Mouse (Mus musculus): ENCODE results near the gene Rfx8. TPM values are rescaled to one million over a fixed set of nuclear protein-coding genes. Genes with fewer than 3 reads are reported as not detected.
A peak's percentile ranks its signal among the peaks of the same experiment; 100 is the strongest.

Gene Rfx8
- polyA plus RNA-seq, 1 experiment from 2014 or later, result 0.26 TPM

DNA sequence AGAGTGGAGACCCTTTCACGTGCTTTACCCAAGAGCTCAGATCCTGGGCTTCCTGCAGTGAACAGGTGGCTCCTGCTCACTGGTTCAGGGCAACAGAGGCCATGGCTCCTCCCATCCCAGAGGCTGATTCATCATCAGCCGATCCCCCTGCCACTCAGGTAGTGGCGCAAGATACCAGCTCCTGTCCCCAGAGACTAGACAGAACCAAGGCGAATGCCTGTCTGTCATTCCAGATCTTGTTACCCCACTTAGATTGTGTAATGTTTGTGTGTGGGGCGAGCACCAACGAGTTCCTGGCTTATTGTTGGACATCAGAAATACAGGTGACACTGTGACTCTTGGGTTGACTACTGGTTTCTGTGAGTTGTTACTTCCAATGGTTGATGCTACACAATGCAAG lies 9.1 kb upstream of the Rfx8 start:
- WGBS, result 74% methylated on average over 6 of the region's 6 CpGs
- H3K27ac ChIP-seq (ENCODE audit: low read length), result no peak overlapping the region
- no peaks in the 10 kb centered on the region for H3K27me3 ChIP-seq (ENCODE audit: control insufficient read depth, insufficient read depth, low read length)
- no peak overlapping the region for H3K4me2 ChIP-seq (ENCODE audit: low read depth, low read length)
- peaks cover 5% of the 10 kb centered on the region; the same call in 1 of the 2 replicates for H3K4me1 ChIP-seq (ENCODE audit: control insufficient read depth, insufficient read depth, low read length)
- no peak for ATAC-seq (ENCODE audit: insufficient read depth, low FRiP score)
- H3K9me3 ChIP-seq (replicated peaks; ENCODE audit: control insufficient read depth, low read length), result no peaks in the 10 kb centered on the region
- H3K36me3 ChIP-seq (ENCODE audit: control insufficient read depth, insufficient read depth, low read length), result no peaks in the 10 kb centered on the region
- no peak overlapping the region for H3K9ac ChIP-seq (ENCODE audit: low read length)
- H3K4me3 ChIP-seq (replicated peaks; ENCODE audit: low read length), result no peak overlapping the region

DNA sequence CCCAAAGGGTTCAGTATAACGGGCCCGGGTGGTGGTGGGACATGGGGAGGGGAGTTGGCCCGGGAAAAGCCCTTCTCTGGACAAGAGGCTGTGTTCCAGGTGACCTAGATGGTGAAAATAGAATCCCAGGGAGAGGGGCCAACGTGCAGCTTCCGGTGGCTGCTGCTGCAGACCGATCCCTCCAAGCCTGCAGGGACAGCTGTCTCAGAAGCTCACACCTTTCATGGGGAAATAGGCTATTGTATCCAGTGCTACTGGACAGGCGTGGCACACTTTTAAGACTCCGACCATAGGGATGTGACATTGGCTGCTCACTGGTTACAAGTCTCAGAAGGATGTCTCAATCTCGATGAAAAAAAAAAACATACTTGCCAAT lies 542 bp upstream of the Rfx8 start:
- H3K27me3 ChIP-seq (ENCODE audit: control insufficient read depth, insufficient read depth, low read length), result no peaks in the 10 kb centered on the region
- H3K9ac ChIP-seq (ENCODE audit: low read length), result peak overlapping the region; percentile 75; the same call in 1 of the 2 replicates
- no peaks in the 10 kb centered on the region for H3K9me3 ChIP-seq (replicated peaks; ENCODE audit: control insufficient read depth, low read length)
- H3K36me3 ChIP-seq (ENCODE audit: control insufficient read depth, insufficient read depth, low read length), result no peaks in the 10 kb centered on the region
- no peak overlapping the region for H3K27ac ChIP-seq (ENCODE audit: low read length)
- peak overlapping the region; percentile 59 for H3K4me3 ChIP-seq (replicated peaks; ENCODE audit: low read length)
- H3K4me1 ChIP-seq (ENCODE audit: control insufficient read depth, insufficient read depth, low read length), result peaks cover 7% of the 10 kb centered on the region
- H3K4me2 ChIP-seq (ENCODE audit: low read depth, low read length), result peak overlapping the region; percentile 96
- ATAC-seq (ENCODE audit: insufficient read depth, low FRiP score), result no peak; the same call in 1 of the 2 replicates
- 18% methylated on average over 9 of the region's 9 CpGs for WGBS

DNA sequence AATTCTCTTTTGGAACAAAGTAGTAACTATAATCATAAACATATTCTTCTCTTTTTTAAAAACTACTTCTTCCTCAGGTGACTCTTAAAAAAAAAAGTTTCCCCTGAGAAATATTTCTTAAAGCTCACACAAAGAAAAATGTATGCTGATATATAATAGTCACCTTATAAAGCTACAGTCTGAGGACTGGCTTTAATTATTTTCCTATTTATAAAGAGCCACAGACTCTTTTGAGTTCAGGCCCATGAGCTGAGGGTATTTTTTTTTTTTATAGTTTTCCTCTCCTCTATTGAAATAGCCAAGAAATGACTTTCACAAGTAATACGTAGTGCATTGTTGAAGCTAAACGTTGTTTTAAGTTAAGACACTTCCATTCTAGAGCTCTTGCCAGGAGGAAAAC lies 611 bp downstream of the Rfx8 start:
- Histone ChIP-seq H3K4me2 (ENCODE audit: low read depth, low read length) (peak overlapping the region; percentile 96), H3K4me1 (ENCODE audit: control insufficient read depth, insufficient read depth, low read length) (peaks cover 7% of the 10 kb centered on the region), H3K27me3 (ENCODE audit: control insufficient read depth, insufficient read depth, low read length) (no peaks in the 10 kb centered on the region), H3K27ac (ENCODE audit: low read length) (no peak overlapping the region), H3K4me3 (replicated peaks; ENCODE audit: low read length) (peak overlapping the region; percentile 59; the same call in 1 of the 2 replicates), H3K9ac (ENCODE audit: low read length) (no peak overlapping the region), H3K36me3 (ENCODE audit: control insufficient read depth, insufficient read depth, low read length) (no peaks in the 10 kb centered on the region), H3K9me3 (replicated peaks; ENCODE audit: control insufficient read depth, low read length) (no peaks in the 10 kb centered on the region)
- no peak for ATAC-seq (ENCODE audit: insufficient read depth, low FRiP score)
- WGBS, result 34% methylated on average over 2 of the region's 2 CpGs

DNA sequence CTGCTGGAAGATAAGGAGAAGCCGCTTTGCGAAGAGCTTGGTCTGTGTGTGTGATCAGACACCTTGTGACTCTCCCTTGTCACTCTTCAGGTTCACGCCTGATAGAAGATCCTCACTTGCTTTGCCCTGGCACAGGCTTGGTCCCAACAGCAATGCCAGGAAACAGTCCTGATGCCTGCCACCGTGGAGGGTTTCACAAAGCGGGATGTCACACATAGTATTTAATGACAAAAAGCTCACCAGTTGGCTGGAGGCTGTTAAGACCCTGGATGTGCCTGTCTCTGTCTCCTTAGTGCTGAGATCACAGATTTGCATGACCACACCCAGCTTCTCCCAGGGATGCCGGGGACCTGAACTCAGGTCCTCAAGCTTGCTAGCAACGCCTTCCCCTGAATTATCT lies 5.2 kb downstream of the Rfx8 start:
- Histone ChIP-seq H3K36me3 (ENCODE audit: control insufficient read depth, insufficient read depth, low read length) (no peaks in the 10 kb centered on the region), H3K27ac (ENCODE audit: low read length) (no peak overlapping the region)
- ATAC-seq (ENCODE audit: insufficient read depth, low FRiP score), result no peak

DNA sequence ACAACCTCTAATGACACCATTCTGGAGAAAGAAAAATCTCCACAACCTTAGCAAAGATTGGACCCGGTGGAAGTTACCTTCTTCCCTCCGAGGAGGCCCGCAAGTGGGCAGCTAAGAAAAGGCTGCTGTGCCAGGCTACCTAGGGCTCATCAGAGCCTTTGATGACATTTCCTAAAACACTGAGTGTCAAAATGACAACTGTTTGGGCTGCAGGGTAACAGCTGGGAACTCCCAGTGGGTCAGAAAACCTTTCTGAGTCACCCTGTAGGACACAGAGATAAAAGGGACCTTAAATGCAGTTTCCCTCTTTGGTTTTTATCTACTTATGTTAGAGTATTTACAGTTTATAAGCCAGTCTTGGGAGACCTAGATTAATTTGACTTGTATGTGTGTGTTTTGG lies 6.1 kb downstream of the Rfx8 start:
- no peak overlapping the region for H3K9ac ChIP-seq (ENCODE audit: low read length)
- H3K4me3 ChIP-seq (replicated peaks; ENCODE audit: low read length), result no peak overlapping the region
- H3K27ac ChIP-seq (ENCODE audit: low read length), result peak overlapping the region; percentile 85
- H3K4me2 ChIP-seq (ENCODE audit: low read depth, low read length), result 0 out of 2 replicates have a peak overlapping the region, but pooled peaks have one; percentile 9
- ATAC-seq (ENCODE audit: insufficient read depth, low FRiP score), result no peak
- H3K36me3 ChIP-seq (ENCODE audit: control insufficient read depth, insufficient read depth, low read length), result no peaks in the 10 kb centered on the region
- H3K4me1 ChIP-seq (ENCODE audit: control insufficient read depth, insufficient read depth, low read length), result peaks cover 14% of the 10 kb centered on the region
- no peaks in the 10 kb centered on the region for H3K27me3 ChIP-seq (ENCODE audit: control insufficient read depth, insufficient read depth, low read length)
- no peaks in the 10 kb centered on the region for H3K9me3 ChIP-seq (replicated peaks; ENCODE audit: control insufficient read depth, low read length)
- 69% methylated on average over 3 of the region's 3 CpGs for WGBS

More for the DNA sequence above, 5.2 kb downstream of the Rfx8 start:
- no peak overlapping the region for H3K4me3 ChIP-seq (replicated peaks; ENCODE audit: low read length)
- H3K4me1 ChIP-seq (ENCODE audit: control insufficient read depth, insufficient read depth, low read length), result peaks cover 16% of the 10 kb centered on the region
- H3K9me3 ChIP-seq (replicated peaks; ENCODE audit: control insufficient read depth, low read length), result no peaks in the 10 kb centered on the region
- H3K27me3 ChIP-seq (ENCODE audit: control insufficient read depth, insufficient read depth, low read length), result no peaks in the 10 kb centered on the region
- no peak overlapping the region for H3K9ac ChIP-seq (ENCODE audit: low read length)
- WGBS, result 86% methylated on average over 7 of the region's 7 CpGs
- H3K4me2 ChIP-seq (ENCODE audit: low read depth, low read length), result no peak overlapping the region

DNA sequence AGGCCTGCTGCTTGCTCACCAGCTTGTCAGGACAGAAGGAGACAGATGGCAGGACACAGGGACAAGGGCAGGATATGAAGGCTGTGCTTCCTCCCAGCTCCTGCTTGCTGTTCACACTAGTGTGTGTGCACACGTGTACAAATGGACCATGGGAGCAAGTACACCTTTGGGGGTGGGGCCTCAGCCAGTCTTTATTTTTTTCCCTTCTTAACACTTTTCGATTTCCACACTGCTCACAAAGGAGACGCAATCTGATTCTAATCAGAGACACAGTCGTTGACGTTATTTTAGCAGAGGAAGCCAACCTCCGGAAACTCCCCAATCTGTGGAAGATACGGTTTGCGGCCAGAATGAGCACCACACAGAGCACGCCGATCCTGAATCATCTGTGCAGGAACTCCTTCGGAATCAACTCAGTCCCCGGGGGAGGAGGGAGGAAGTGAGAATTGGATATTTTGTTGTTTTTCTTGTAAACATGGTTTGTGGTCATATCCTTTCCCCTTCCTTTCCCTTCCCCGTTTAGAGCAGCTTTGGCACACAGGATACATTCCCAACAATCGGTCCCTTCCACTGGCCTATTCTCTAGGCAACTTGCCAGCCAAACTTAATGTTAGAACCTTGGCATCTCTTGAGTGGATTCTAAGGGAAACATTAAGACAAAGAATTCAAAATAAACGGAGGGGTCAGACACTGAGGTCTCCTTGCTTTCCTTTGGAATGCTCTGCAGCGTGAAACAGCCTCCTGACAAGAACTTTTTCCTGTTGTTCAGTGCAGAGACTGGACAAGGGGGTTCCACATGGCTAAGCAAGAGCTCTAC lies 6.7 kb downstream of the Rfx8 start:
- no peak overlapping the region for H3K4me3 ChIP-seq (replicated peaks; ENCODE audit: low read length)
- ATAC-seq (ENCODE audit: insufficient read depth, low FRiP score), result peak; percentile 76; the same call in 1 of the 2 replicates
- no peak overlapping the region for H3K9ac ChIP-seq (ENCODE audit: low read length)
- H3K4me2 ChIP-seq (ENCODE audit: low read depth, low read length), result peak overlapping the region; percentile 9; the same call in 1 of the 2 replicates
- no peaks in the 10 kb centered on the region for H3K27me3 ChIP-seq (ENCODE audit: control insufficient read depth, insufficient read depth, low read length)
- H3K4me1 ChIP-seq (ENCODE audit: control insufficient read depth, insufficient read depth, low read length), result peaks cover 14% of the 10 kb centered on the region
- H3K27ac ChIP-seq (ENCODE audit: low read length), result peak overlapping the region; percentile 85
- H3K36me3 ChIP-seq (ENCODE audit: control insufficient read depth, insufficient read depth, low read length), result no peaks in the 10 kb centered on the region
- 44% methylated on average over 16 of the region's 16 CpGs for WGBS
- no peaks in the 10 kb centered on the region for H3K9me3 ChIP-seq (replicated peaks; ENCODE audit: control insufficient read depth, low read length)

DNA sequence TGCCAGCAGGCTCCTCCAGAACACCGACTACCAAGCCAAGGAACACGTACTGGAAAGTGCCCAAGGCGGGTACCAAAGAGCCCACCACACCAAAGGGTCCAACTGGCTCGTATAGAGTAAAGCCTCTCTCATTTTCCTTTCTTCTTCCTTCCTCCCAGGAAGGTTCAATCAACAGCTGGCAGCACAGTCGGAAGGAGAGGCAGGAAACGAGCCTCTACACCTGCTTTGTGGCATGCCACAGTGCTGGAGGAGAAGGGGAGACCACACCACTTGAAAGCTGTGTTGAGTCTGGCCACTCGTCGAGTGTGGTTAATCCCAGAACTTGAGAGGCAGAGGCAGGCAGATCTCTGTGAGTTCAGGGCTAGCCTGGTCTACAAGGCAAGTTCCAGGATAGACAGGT lies 7.5 kb downstream of the Rfx8 start:
- H3K27ac ChIP-seq (ENCODE audit: low read length), result peak overlapping the region; percentile 85
- no peak overlapping the region for H3K9ac ChIP-seq (ENCODE audit: low read length)
- H3K9me3 ChIP-seq (replicated peaks; ENCODE audit: control insufficient read depth, low read length), result no peaks in the 10 kb centered on the region
- no peaks in the 10 kb centered on the region for H3K36me3 ChIP-seq (ENCODE audit: control insufficient read depth, insufficient read depth, low read length)
- no peak overlapping the region for H3K4me3 ChIP-seq (replicated peaks; ENCODE audit: low read length)
- 89% methylated on average over 8 of the region's 8 CpGs for WGBS
- peaks cover 14% of the 10 kb centered on the region for H3K4me1 ChIP-seq (ENCODE audit: control insufficient read depth, insufficient read depth, low read length)
- no peaks in the 10 kb centered on the region for H3K27me3 ChIP-seq (ENCODE audit: control insufficient read depth, insufficient read depth, low read length)
- ATAC-seq (ENCODE audit: insufficient read depth, low FRiP score), result no peak
- no peak overlapping the region for H3K4me2 ChIP-seq (ENCODE audit: low read depth, low read length)

DNA sequence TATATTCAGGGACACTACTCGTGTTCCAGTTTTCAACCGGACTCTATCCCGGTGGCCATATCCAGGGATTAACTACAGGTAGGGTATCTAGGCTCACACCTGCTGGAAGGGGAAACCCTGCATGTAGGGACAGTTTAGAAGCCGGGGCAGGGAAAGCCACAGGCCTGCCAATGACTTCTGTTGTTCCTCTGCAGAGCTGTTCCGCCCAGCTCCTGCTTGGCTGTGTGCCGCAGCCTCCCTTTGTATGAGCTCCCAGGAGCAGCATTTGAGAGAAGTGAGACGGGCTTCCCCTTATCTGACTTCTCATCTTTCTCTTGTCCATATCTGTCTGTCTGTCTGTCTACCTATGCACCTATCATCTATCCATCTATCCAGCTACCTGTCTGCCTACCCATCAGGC lies 8.5 kb downstream of the Rfx8 start:
- H3K36me3 ChIP-seq (ENCODE audit: control insufficient read depth, insufficient read depth, low read length), result no peaks in the 10 kb centered on the region
- no peaks in the 10 kb centered on the region for H3K9me3 ChIP-seq (replicated peaks; ENCODE audit: control insufficient read depth, low read length)
- no peaks in the 10 kb centered on the region for H3K27me3 ChIP-seq (ENCODE audit: control insufficient read depth, insufficient read depth, low read length)
- WGBS, result 93% methylated on average over 7 of the region's 7 CpGs
- ATAC-seq (ENCODE audit: insufficient read depth, low FRiP score), result no peak
- no peak overlapping the region for H3K4me2 ChIP-seq (ENCODE audit: low read depth, low read length)
- H3K27ac ChIP-seq (ENCODE audit: low read length), result no peak overlapping the region
- H3K4me3 ChIP-seq (replicated peaks; ENCODE audit: low read length), result no peak overlapping the region
- no peak overlapping the region for H3K9ac ChIP-seq (ENCODE audit: low read length)
- H3K4me1 ChIP-seq (ENCODE audit: control insufficient read depth, insufficient read depth, low read length), result peaks cover 14% of the 10 kb centered on the region

DNA sequence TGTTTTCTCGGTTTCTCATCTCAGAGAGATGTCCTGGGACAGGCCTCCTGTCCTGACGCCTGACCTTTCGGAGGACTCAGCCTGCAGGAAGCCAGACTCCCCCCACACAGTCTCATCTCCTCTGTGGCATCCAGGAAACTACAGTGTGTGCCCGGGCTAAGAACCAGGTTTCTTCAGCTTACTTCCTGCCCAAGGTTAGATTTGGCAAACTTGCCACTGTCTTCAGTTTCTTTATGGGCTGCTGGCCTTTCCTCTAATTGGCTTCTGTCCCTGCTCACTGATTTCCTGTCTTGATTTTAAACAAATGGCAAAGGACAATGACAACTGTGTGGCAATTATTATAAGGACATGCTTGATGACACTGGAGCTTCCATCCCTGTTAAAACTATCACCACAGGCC lies 10.2 kb downstream of the Rfx8 start:
- ATAC-seq (ENCODE audit: insufficient read depth, low FRiP score), result no peak
- H3K4me2 ChIP-seq (ENCODE audit: low read depth, low read length), result no peak overlapping the region

More for the DNA sequence above, 10.2 kb downstream of the Rfx8 start:
- no peaks in the 10 kb centered on the region for H3K36me3 ChIP-seq (ENCODE audit: control insufficient read depth, insufficient read depth, low read length)
- no peaks in the 10 kb centered on the region for H3K27me3 ChIP-seq (ENCODE audit: control insufficient read depth, insufficient read depth, low read length)
- H3K4me3 ChIP-seq (replicated peaks; ENCODE audit: low read length), result no peak overlapping the region
- H3K9ac ChIP-seq (ENCODE audit: low read length), result no peak overlapping the region
- 0 out of 2 replicates have a peak overlapping the region, but pooled peaks have one; percentile 6 for H3K27ac ChIP-seq (ENCODE audit: low read length)
- H3K9me3 ChIP-seq (replicated peaks; ENCODE audit: control insufficient read depth, low read length), result no peaks in the 10 kb centered on the region
- H3K4me1 ChIP-seq (ENCODE audit: control insufficient read depth, insufficient read depth, low read length), result peaks cover 14% of the 10 kb centered on the region
- WGBS, result 81% methylated on average over 4 of the region's 4 CpGs

Data from stomach, embryonic 16.5 days (tissue).